Mouse (Mus musculus) adrenal gland, postnatal 25 days (tissue): ENCODE data around the gene Shld2. TPM values are rescaled to one million over a fixed set of nuclear protein-coding genes. Genes with fewer than 3 reads are reported as not detected.
A peak's percentile ranks its signal among the peaks of the same experiment; 100 is the strongest.

Source experiments
- DNase-seq: peaks from one replicate; pipeline ENCODE4 v3.0.0; 2021; ENCODE audit warnings: mixed read lengths
- long read RNA-seq: library from polyadenylated mRNA; stranded (forward); transcript quantifications from one replicate; pipeline ENCODE4 v2.0.0, GENCODE M21; 2021
- total RNA-seq: library from RNA; stranded (reverse); gene quantifications from 2 replicates; pipeline ENCODE4 v1.2.3, GENCODE M21; 2021

The Shld2 gene
- 13.5 and 16.4 TPM in 2 replicates for total RNA-seq
- long read RNA-seq, partial matches to known transcripts: 0 of 18 reads
- long read RNA-seq, other reads (novel, unspliced or antisense): 16 of 18 reads

- DNase-seq: peak; percentile 99
Measured at GRCm38 (mm10) chr14:34310234-34310965, at the start of gene Shld2, which contains the start of gene Glud1. TSS of gene Shld2 (minus strand) at chr14:34310493. TSS of gene Glud1 (plus strand) at chr14:34310727.

- DNase-seq: no peak
Measured at GRCm38 (mm10) chr14:34359676-34360244, 49.5 kb upstream of the Shld2 start.

GRCm38 (mm10) chr14:34357671-34358455, 47.6 kb upstream of the Shld2 start:
- DNase-seq: no peak

- no peak for DNase-seq
Measured at GRCm38 (mm10) chr14:34355301-34355700, 45.0 kb upstream of the Shld2 start, which contains the start of gene Fam25c. TSS of gene Fam25c (minus strand) at chr14:34355433.

GRCm38 (mm10) chr14:34354456-34354855, 44.2 kb upstream of the Shld2 start:
- DNase-seq: no peak

- no peak for DNase-seq
Measured at GRCm38 (mm10) chr14:34353326-34353725, 43.0 kb upstream of the Shld2 start.

- DNase-seq: no peak
Measured at GRCm38 (mm10) chr14:34352523-34352922, 42.2 kb upstream of the Shld2 start.

GRCm38 (mm10) chr14:34351660-34352059, 41.4 kb upstream of the Shld2 start:
- DNase-seq: no peak

GRCm38 (mm10) chr14:34349007-34349406, 38.7 kb upstream of the Shld2 start:
- no peak for DNase-seq

GRCm38 (mm10) chr14:34348301-34348700, 38.0 kb upstream of the Shld2 start:
- DNase-seq: no peak

GRCm38 (mm10) chr14:34347084-34347483, 36.8 kb upstream of the Shld2 start:
- DNase-seq: no peak

GRCm38 (mm10) chr14:34345771-34346566, 35.7 kb upstream of the Shld2 start:
- no peak for DNase-seq

- no peak for DNase-seq
Measured at GRCm38 (mm10) chr14:34344361-34344760, 34.1 kb upstream of the Shld2 start.

- DNase-seq: no peak
Measured at GRCm38 (mm10) chr14:34343078-34343477, 32.8 kb upstream of the Shld2 start.

- no peak for DNase-seq
Measured at GRCm38 (mm10) chr14:34341993-34342392, 31.7 kb upstream of the Shld2 start.

GRCm38 (mm10) chr14:34339446-34339845, 29.2 kb upstream of the Shld2 start:
- DNase-seq: no peak

GRCm38 (mm10) chr14:34332476-34332875, 22.2 kb upstream of the Shld2 start:
- DNase-seq: no peak

GRCm38 (mm10) chr14:34331886-34332285, 21.6 kb upstream of the Shld2 start:
- no peak for DNase-seq

- DNase-seq: no peak
Measured at GRCm38 (mm10) chr14:34330657-34331158, 20.4 kb upstream of the Shld2 start.

- DNase-seq: no peak
Measured at GRCm38 (mm10) chr14:34327618-34328017, 17.3 kb upstream of the Shld2 start.

GRCm38 (mm10) chr14:34326606-34327005, 16.3 kb upstream of the Shld2 start:
- DNase-seq: no peak

- no peak for DNase-seq
Measured at GRCm38 (mm10) chr14:34323576-34324085, 13.3 kb upstream of the Shld2 start.
